Mouse (Mus musculus): ENCODE data around the gene N4bp2.
"Not testable (repeated sequence)": the region's sequence is repeated elsewhere in the genome, so short reads cannot be mapped to it uniquely, and the experiment has no call there.

The N4bp2 gene

GRCm38 (mm10) chr5:65763088-65763915 lies at the start of gene N4bp2:
Gene N4bp2 (plus strand): TSS chr5:65763521.
- peak; percentile 77 for DNase-seq (ENCODE audit: low spot score)

GRCm38 (mm10) chr5:65715084-65715483 lies 48.2 kb upstream of the N4bp2 start:
- no peak for DNase-seq (ENCODE audit: low spot score)

- DNase-seq (ENCODE audit: low spot score), result no peak
Observed at GRCm38 (mm10) chr5:65717063-65717902, 46.0 kb upstream of the N4bp2 start.

GRCm38 (mm10) chr5:65717903-65718211 lies 45.5 kb upstream of the N4bp2 start:
- DNase-seq (ENCODE audit: low spot score), result not testable (repeated sequence)

- no peak for DNase-seq (ENCODE audit: low spot score)
Observed at GRCm38 (mm10) chr5:65718368-65718767, 45.0 kb upstream of the N4bp2 start.

GRCm38 (mm10) chr5:65724311-65725054 lies 38.8 kb upstream of the N4bp2 start:
- DNase-seq (ENCODE audit: low spot score), result peak; percentile 53

- DNase-seq (ENCODE audit: low spot score), result peak; percentile 18
Observed at GRCm38 (mm10) chr5:65731173-65732007, 31.9 kb upstream of the N4bp2 start.

- no peak for DNase-seq (ENCODE audit: low spot score)
Observed at GRCm38 (mm10) chr5:65735601-65736000, 27.7 kb upstream of the N4bp2 start.

- DNase-seq (ENCODE audit: low spot score), result no peak
Observed at GRCm38 (mm10) chr5:65739366-65739765, 24.0 kb upstream of the N4bp2 start.

GRCm38 (mm10) chr5:65746908-65747307 lies 16.4 kb upstream of the N4bp2 start:
- no peak for DNase-seq (ENCODE audit: low spot score)

GRCm38 (mm10) chr5:65748386-65748785 lies 14.9 kb upstream of the N4bp2 start:
- no peak for DNase-seq (ENCODE audit: low spot score)

- DNase-seq (ENCODE audit: low spot score), result no peak
Observed at GRCm38 (mm10) chr5:65748880-65749279, 14.4 kb upstream of the N4bp2 start.

- DNase-seq (ENCODE audit: low spot score), result no peak
Observed at GRCm38 (mm10) chr5:65752021-65752420, 11.3 kb upstream of the N4bp2 start.

- DNase-seq (ENCODE audit: low spot score), result no peak
Observed at GRCm38 (mm10) chr5:65755859-65756258, 7.5 kb upstream of the N4bp2 start.

- no peak for DNase-seq (ENCODE audit: low spot score)
Observed at GRCm38 (mm10) chr5:65757110-65757509, 6.2 kb upstream of the N4bp2 start.

- no peak for DNase-seq (ENCODE audit: low spot score)
Observed at GRCm38 (mm10) chr5:65760041-65760440, 3.3 kb upstream of the N4bp2 start.

- no peak for DNase-seq (ENCODE audit: low spot score)
Observed at GRCm38 (mm10) chr5:65760599-65760998, 2.7 kb upstream of the N4bp2 start.

- no peak for DNase-seq (ENCODE audit: low spot score)
Observed at GRCm38 (mm10) chr5:65761020-65761419, 2.3 kb upstream of the N4bp2 start.

- no peak for DNase-seq (ENCODE audit: low spot score)
Observed at GRCm38 (mm10) chr5:65761921-65762320, 1.4 kb upstream of the N4bp2 start.

GRCm38 (mm10) chr5:65762686-65763085 lies 635 bp upstream of the N4bp2 start:
- no peak for DNase-seq (ENCODE audit: low spot score)

Measured in ovary, postnatal 36 days (tissue).